Mouse (Mus musculus): ENCODE data around the gene Gm42906.

Gm42906 gene

DNA sequence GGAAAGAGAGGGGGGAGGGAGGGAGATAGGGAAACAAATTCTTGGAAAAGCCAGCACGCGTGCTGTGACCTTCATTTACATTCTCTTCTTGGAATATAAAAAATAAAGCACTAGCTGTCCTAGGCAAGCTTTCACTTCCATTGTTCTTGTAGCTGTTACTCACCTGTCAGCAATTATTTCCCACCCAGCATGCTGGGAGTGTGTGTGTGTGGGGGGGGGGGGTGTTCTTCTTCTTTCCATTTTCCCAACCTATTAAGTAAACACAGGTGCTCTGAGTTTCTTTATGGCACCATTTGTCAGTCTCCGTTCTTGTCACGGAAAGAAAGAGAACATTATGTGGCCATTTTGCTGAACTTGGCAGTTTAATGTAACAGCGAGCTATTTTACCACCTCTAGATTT is 409.0 kb downstream of the Gm42906 start:
- DNase-seq: no peak

GRCm38 (mm10) chr5:151018450-151018849 is 409.5 kb downstream of the Gm42906 start:
- DNase-seq: no peak
